Mouse (Mus musculus) left cerebral cortex, postnatal 14 days (tissue): ENCODE measurements around the gene Lyrm2. TPM values are rescaled to one million over a fixed set of nuclear protein-coding genes. Genes with fewer than 3 reads are reported as not detected.

Experiments
- DNase-seq, 2 experiments: peaks; one replicate each; pipeline ENCODE4 v3.0.0; 2021 to 2022; ENCODE audit warnings: low spot score in 2 of 2, mixed read lengths in 1 of 2
- intact Hi-C: fragments of 180-260 bp; cut with DNase I; formaldehyde crosslinking; loops from one replicate; pipeline ENCODE4 v1.15.1; 2025
- long read RNA-seq, 2 experiments: library from polyadenylated mRNA; stranded (forward); transcript quantifications; one replicate each; pipeline ENCODE4 v2.0.0; 2021
- total RNA-seq, 2 experiments: library from RNA; stranded (reverse); gene quantifications; 2 replicates each; pipeline ENCODE4 v1.2.3; 2021

The Lyrm2 gene
- total RNA-seq, result 10 to 100 TPM; 34.2 to 39.3 TPM
- long read RNA-seq, experiment 1, transcript Lyrm2-201 (3 exons, 465 nt), result major isoform, 21 of 25 reads
- long read RNA-seq, experiment 1, partial matches to known transcripts, result 0 of 25 reads
- long read RNA-seq, experiment 1, other reads (novel, unspliced or antisense), result 4 of 25 reads
- long read RNA-seq, experiment 2, transcript Lyrm2-201 (3 exons, 465 nt), result major isoform, 12 of 16 reads
- long read RNA-seq, experiment 2, partial matches to known transcripts, result 0 of 16 reads
- long read RNA-seq, experiment 2, other reads (novel, unspliced or antisense), result 2 of 16 reads

DNA sequence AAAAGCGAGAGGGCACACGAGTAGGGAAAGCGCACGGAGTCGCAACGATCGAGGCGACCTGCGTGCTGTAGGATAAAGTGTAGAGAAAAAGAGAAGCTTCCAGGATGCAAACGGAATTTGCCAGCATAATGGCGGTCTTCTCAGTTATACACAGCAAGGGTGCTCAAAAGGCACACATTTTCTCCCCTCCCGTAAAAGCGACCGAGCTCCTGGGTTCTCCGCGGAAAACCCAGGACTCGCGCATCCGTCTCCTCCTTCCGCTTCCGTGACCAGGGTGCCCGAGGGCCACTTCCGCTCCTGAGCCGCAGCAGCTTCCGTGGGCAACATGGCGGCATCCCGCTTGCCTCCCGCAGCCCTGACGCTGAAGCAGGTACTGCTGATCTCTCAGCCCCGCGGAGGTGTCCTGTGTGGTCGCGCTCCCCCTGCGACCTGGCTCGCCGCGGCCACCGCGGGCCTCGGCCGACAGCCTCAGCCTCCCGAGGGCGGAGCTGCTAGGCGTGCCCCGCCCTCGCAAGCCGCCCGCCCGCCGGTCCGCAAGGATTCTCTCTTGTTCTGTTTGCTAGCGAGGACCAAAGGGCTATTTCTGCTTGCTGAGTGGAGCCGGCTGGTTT is at the start of gene Lyrm2:
TSS of gene Lyrm2 (plus strand) at position 288 of the 611 bp plus-strand sequence.
- DNase-seq, result peak; percentile 67 to 78
- intact Hi-C loops, result loop anchor here (5.0 kb wide), 2 partner anchors 62 to 152 kb away; partner anchors contain the start of gene Ankrd6

DNA sequence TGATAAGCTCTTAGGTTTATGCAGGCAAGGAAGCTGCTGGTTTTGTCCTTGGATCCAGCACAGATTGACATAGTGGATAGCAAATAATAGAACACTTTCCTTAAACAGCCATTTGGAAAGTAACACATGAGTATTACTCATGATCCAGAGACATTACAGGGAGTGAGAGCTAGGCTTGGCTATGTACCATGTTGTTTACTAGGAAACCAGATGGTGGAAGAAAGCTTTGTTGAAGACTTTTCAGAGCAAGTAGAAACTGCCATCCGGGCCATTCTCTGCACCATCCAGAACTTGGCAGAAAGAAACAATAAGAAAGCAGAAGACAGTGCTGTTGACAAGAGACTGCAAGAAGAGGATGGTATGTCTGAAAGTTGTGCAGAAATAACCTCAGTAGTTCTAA is 49.3 kb upstream of the Lyrm2 start:
- intact Hi-C loops, result loop anchor here (5.0 kb wide), 1 partner anchor 202 kb away; the partner anchor contains the start of gene Ankrd6
- peak; percentile 8 to 41 for DNase-seq

DNA sequence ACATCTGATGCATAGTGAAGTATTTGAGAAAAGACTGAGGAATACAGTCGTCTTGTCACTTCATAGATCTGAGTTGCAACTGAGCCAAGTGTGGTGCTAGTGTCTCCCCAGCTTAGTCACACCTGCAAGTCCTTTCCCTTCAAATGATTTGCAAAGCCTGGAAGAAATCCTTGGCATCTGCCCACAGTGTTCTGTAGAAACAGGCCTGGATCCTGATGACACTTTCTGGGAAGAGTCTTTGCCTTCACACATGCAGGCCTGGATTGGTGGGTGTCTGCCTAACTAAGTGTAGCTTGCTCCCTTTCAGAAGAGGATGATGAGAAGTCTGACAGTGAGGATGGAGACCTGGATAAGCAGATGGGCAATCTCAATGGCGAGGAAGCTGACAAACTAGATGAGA is 42.6 kb upstream of the Lyrm2 start:
- peak; percentile 29 to 74 for DNase-seq
- intact Hi-C loops, result no loop called here

DNA sequence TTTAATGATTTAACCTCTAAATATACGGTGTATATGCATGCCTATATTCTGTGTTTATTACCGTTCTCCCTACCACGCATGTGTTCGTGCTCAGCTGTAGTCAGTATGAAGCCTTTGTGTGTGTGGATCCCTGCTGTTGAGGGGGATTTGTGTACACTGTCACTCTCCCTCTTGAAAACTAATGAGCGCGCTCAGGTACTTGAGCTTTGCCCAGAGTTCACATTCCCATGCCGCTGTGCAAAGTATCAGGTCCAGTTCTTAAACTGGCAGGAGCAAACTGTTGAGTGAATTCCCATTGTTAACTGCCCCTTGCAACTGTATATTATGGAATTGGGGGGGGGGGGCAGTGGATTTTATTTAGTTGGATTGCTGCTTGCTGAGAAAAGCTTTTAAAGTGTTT is 32.6 kb upstream of the Lyrm2 start:
- intact Hi-C loops, result no loop called here
- DNase-seq, result no peak

DNA sequence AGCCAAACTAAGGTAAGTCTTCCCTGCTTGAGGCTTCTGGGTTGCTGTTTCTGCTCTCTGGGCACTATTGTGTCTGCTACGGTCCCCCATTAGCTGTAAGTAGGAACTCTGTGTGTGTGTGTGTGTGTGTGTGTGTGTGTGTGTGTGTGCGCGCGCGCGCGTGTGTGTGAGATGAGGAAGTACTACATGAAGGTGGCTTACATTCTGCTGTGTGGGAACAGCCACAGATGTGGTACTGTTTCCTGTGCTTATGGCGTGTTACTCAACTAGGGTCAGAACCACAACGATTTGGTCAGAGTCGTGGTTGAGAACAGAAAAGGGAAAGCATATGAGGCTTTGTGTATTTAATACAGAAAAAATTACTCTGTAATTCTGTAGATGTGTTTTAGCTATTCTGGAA is 32.0 kb upstream of the Lyrm2 start:
- DNase-seq, result no peak
- intact Hi-C loops, result no loop called here

DNA sequence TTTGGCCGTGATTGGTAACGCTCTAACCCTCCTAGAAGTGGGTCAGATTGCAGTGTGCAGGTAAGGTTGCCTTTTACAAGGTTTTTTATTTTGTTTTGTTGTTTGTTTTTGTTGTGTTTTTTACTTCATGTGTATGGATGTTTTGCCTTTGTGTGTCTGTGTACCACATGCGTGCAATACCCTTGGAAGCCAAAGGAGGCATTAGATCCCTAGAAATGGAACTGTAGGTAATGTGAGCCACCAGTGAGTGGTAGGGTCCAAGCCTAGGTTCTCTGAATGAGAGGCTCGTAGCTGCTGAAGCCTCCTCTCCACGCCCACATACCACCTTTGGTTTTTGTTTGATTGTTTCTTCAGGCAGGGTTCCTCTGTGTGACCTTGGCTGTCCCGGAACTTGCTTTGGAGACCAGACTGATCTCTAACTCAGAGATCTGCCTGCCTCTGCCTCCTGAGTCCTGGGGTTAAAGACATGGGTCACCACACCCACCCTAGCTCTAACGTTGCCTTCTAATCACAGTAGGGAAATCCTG is 29.7 kb upstream of the Lyrm2 start:
- DNase-seq, result no peak
- intact Hi-C loops, result loop anchor here (10.0 kb wide), 1 partner anchor 344 kb away; no protein-coding TSS in a partner anchor

DNA sequence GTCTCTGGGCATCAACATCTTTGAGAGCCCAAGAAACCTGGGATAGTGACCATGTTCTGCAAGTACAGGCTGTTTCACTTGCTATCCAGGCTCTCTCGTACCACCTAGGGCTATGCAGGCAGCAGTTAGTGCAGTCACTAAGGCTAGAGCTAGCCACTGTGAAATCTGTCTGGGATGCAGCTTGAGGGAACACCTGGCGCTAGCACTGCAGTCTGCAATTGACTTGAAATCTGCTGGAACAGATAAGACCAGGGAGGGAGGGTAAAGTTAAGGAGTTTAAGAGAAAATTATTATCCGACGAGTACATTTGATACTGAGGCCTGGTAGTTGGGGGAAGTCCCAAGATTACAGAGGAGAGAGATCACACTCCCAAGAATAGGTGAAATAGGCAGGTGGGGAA is 20.1 kb upstream of the Lyrm2 start:
- no peak for DNase-seq
- intact Hi-C loops, result loop anchor here (10.0 kb wide), 1 partner anchor 335 kb away; no protein-coding TSS in a partner anchor

DNA sequence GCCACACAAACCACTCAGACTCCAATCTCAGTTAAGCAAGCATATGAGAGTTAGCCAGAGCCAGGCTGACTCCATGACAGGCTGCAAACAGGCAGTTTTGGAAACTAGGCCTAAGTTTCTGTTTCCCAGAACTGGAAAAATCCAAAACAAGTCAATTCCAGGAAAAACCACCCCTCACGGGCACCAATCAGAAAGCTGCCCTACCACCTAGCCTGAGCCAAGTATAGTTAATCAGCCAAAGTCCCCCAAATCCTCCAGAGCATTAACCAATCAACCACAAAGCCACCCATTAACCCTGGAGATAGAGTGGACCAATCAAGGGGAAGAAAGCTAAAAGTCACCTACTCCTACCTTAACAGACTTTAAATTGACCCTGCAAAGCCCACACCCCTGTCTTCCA is 12.9 kb upstream of the Lyrm2 start:
- DNase-seq, result no peak

DNA sequence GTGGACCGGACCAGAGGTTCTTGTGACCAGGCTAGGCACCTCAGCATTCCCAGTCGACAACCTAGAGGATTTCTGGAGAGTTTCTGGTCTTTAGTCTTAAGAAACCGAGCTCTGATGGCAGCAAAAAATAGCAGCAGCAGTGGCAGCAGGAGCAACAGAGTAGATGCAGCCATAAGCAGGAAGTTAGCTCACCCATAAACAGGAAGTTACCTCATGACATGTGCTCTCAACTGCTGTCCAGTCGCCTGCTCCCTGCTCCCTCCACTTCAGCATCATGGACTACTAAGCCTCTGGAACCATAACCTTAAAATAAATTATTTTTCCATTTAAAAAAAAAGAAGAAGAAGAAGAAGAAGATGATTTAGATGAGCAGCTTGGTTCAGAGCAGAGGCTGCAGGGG is 11.0 kb upstream of the Lyrm2 start:
- DNase-seq, result no peak
- intact Hi-C loops, result no loop called here

More for the DNA sequence above, 12.9 kb upstream of the Lyrm2 start:
- intact Hi-C loops, result no loop called here

DNA sequence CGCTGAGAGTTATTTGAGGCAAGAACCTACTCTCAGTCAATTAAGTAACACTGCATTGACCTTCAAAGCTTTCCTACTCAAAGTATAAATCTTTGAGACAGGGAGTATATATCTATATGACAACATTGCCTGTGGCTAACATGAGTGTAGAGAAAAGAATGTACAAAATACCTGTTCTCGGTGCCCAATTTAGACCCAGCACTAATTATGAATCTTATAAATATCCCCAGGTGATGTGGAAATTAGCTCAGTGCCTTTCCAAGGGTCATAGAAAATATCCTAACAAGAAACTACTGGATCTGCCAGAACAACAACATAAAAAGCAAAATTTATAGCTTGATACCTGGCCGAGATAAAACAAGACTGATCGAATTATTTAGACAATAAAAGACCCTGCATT is 1.1 kb upstream of the Lyrm2 start:
- DNase-seq, result no peak

DNA sequence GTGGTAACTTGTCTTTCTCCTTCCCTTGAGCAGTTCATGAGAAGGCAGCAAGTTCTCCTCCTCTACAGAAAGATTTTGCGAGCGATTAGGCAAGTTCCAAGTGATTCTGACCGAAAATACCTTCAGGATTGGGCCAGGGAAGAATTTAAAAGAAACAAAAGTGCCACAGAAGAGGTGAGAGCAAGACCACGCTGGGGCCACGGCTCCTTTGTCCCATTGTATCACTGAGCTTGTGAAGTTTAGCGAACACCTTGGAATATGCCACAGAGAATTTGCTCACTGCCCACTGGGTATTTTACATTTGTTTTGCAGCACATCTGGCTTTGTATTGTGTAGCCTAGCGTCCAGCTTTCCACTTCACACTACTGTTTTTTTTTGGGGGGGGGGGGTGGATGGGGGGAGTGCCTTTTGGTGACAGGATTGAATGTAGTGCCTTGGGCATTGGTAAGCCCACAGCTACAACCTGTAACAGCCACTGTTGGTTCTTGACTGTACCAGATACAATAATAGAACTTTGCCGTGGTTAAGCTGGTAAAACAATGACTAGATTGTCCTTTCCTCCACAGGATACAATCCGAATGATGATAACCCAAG is 621 bp downstream of the Lyrm2 start:
- intact Hi-C loops, result loop anchor here (5.0 kb wide), 2 partner anchors 62 to 152 kb away; partner anchors contain the start of gene Ankrd6
- DNase-seq, result no peak

More for the DNA sequence above, 1.1 kb upstream of the Lyrm2 start:
- intact Hi-C loops, result no loop called here

DNA sequence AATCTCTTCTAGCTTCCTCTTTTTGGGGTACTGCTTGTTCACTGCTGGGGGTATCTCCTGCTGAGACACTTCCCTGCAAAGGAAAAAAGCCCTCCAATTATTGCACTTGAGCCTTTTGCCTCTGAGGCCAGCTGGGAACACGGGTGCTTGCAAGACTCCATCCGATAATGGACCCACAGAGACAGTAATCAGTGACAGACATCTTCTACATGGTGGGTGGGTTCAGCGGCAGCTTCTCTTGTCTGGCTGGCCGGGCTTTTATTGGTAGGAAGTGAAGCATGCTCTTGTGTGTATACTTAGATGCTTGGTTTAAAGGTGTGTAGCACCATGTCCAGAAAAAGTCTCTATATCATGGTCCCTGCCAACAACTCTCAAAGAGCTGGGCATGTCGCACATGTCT is 17.4 kb downstream of the Lyrm2 start:
- intact Hi-C loops, result no loop called here
- DNase-seq, result no peak

DNA sequence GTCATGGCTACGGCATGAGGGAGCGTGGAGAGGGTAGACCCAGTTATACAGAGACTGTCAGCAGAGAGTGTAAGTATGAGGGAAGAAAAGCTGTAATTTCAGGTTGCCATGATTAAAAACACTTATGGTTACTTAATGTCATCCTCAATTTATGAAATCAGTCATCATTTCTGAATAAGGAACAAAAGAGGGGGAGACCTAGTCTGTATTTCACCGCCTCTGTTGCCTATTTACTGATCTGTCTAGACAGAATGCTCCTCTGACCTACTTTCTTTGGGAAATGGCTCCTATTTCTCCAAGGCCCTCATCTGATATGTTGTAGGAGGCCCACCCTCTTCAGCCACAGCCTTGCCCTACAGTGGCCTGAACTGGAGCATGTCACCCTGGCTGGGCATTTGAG is 20.6 kb downstream of the Lyrm2 start:
- no peak for DNase-seq
- intact Hi-C loops, result no loop called here

DNA sequence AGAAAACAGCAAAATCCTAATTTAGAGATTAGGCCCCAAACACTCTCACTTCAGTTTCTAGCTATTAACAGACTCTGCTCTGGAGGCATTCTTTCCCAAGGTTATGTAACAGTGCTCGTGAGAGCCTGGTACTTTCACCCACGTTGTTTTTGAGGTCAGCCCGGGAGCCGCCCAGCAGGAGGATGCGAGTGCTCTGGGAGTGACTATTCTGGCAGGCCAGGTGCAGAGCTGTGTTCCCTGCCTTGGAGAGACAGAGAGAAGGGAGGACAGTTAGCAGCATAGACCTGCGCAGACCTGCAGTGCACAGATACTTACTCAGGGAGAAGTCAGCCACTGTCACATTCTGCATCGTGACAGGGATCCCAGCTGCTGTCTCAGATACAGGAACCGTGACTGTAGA is 24.2 kb downstream of the Lyrm2 start:
- intact Hi-C loops, result no loop called here
- DNase-seq, result no peak

DNA sequence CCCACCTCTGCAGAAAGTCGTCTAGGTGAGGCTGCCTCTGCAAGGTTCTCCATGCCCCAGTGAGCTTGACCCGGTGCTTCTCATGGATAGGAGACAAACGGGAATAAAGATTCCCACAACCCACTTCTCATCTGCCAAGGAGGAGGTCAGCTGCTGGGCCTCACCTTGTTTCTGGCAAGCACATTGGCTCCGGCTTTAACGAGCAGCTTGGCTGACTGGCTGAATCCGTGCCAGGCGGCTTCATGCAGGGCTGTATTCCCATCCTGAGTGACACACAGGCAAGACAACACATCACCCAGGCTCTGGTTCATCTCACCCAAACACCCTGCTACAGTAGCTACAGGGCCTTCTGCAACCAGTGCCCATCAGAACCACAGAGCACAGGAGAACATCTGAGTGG is 26.9 kb downstream of the Lyrm2 start:
- intact Hi-C loops, result no loop called here
- DNase-seq, result peak; percentile 19 to 44

DNA sequence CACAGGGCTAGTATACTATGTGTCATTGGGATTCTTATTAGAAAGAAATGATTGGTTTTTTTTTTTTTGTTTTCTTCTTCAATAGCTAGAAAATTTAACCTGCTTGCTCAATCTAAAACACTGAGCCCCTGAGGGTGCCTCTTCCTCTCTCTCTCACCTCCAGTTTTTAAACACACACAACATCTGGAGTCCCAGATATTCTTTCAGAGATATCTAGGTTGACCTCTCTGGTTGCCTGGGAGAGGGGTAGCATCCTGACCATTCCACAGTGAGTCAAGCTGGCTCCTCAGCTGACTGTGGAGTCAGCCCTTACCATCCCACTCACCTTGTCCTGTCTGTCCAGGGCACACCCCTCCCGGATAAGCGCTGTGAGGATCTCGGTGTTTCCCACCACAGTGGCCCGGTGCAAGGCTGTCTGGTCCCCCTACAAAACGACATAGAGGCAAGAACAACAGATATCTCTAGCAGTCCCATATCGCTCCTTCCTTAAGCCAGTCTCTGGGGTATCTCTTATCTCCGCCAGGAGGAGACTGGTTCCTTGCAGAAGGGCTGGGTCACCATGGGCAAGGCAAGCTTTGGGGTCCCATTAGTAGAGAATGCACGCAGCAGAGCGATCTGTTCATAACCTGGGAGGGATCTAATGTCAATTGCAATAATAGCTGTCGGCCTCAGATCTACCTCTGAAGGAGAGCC is 28.5 kb downstream of the Lyrm2 start:
- DNase-seq, result no peak
- intact Hi-C loops, result no loop called here

DNA sequence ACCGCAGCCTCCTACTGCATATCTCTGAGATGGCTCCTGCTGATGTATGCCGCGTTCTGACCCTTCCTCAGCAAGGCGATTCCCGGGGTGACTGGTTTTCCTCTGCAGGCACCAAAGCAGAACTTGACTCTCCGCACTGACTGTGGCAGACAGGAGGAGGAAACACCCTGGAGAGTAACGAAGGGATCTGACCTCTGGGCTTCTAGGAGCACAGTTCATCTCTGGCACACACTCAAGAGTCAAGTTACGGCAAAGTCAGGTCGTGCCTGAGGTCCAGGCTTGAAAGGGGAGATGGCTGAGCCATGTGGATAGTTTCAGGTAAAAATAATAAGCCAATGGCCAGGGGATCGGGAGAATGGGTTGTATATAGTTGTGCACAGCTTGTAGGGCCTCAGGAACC is 29.3 kb downstream of the Lyrm2 start:
- no peak for DNase-seq
- intact Hi-C loops, result no loop called here

DNA sequence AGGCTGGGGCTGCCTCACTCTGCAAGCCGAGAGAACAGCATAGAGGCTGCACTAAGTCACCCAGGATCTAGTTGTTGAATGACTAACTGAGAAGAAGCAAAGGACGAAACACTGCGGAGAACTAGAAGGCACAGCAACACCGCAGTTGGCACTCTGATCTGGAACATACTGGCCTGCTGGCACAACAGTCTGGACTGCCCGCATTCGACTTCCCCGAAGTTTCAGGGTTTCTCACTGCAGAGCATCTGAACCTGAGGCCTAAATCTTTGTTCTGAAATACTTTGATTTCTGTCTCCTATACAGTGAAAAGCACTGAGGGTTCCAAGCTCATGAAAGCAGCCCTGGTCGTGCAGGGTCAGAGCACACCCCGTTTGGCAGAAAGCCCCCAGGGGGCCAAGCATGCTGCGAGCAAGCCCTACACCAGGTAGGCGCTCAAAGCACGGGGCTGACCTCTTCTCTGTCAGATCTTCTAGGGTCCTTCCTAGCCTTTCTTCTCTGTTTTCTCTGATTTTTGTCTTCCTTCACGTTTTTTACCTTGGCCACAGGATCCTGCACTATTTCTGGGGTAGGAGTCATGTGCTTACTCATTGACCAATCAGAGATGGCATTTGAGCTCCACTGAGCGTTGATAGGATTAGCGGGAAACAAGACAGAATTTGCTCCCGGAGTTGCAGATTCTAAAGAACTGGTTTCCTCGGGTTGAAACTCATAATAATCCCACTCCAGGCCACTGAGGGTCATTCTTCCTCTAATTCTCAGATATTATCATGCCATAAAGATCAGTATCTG is 33.6 kb downstream of the Lyrm2 start:
- DNase-seq, result no peak
- intact Hi-C loops, result no loop called here

DNA sequence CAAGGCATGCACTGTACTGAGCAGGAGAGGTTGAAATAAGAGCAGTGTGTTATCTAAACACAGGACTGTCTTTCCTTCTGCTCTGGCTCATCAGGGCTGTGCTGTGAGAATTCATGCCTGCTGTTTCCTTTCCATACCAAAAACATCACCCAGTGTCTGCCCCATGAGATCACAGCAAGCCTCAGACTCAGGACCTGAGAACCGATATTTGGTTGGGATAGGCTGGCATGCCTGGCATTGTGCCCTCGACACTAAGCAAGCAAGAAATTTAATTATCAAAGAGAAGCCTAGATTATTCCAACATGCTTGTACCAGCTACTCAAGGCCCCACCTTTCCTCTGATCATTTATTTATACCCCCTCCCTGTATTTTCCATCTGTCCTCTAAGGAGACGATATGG is 34.5 kb downstream of the Lyrm2 start:
- no peak for DNase-seq
- intact Hi-C loops, result no loop called here
